Mouse (Mus musculus) erythroblast, embryonic 14.5 days (primary cell): Measurements from ENCODE around the gene Gng7. TPM values are rescaled to one million over a fixed set of nuclear protein-coding genes. Genes with fewer than 3 reads are reported as not detected.

Experiments used
- H3K27me3 ChIP-seq: 2 replicates; pipeline ENCODE4 v1.6.1; 2012; ENCODE audit warnings: inconsistent platforms; ENCODE audit not compliant: control insufficient read depth
- H3K36me3 ChIP-seq: 2 replicates; pipeline ENCODE4 v1.6.1; 2012; ENCODE audit warnings: mild to moderate bottlenecking, inconsistent platforms; ENCODE audit not compliant: control insufficient read depth
- H3K4me1 ChIP-seq: 2 replicates; pipeline ENCODE4 v1.6.1; 2012; ENCODE audit warnings: inconsistent platforms; ENCODE audit not compliant: control insufficient read depth
- H3K4me3 ChIP-seq: replicated peaks from 2 replicates; pipeline ENCODE3; 2012; ENCODE audit warnings: moderate library complexity, mild to moderate bottlenecking, inconsistent platforms
- H3K9me3 ChIP-seq: 2 replicates; pipeline ENCODE4 v1.6.1; 2012; ENCODE audit warnings: low read length, inconsistent platforms, mixed read lengths; ENCODE audit not compliant: control insufficient read depth
- GATA1 ChIP-seq: IDR thresholded peaks from 2 replicates; pipeline ENCODE4 v1.6.1; 2012; ENCODE audit warnings: low read length, inconsistent platforms, mixed read lengths
- TAL1 ChIP-seq: IDR thresholded peaks from 3 replicates; pipeline ENCODE4 v1.6.1; 2012; ENCODE audit warnings: low read length, inconsistent platforms, mixed read lengths
- polyA plus RNA-seq: library from polyadenylated mRNA; stranded (reverse); fragments of >175 nt; gene quantifications from 2 replicates; pipeline ENCODE4 v1.2.3, GENCODE M21; 2012

The Gng7 gene
- polyA plus RNA-seq, 1 experiment: not detected

DNA sequence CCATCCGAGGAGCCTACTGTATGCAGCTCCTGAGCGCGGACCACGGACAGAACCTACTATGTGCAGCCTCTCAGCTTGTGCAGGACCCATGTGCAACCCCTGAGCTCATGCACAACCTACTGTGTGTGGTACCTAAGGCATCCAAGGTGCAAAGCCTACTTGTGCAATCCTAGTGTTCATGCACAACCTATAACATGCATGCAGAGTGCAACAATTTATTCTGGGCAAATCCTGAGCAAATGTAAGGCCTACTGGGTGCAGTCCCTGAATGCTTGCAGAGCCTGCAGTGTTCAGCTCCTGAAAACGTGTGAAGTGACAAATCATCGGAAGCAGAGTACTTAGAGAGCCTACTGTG, 78.0 kb downstream of the Gng7 start:
- peaks cover 40% of the 10 kb centered on the region for H3K4me1 ChIP-seq
- no peaks in the 10 kb centered on the region for H3K36me3 ChIP-seq
- H3K4me3 ChIP-seq: no peak overlapping the region
- H3K27me3 ChIP-seq: peaks cover 96% of the 10 kb centered on the region
- TF ChIP-seq TAL1: no peak
- no peak for TF ChIP-seq GATA1
- peaks cover 3% of the 10 kb centered on the region; the same call in 1 of the 2 replicates for H3K9me3 ChIP-seq

DNA sequence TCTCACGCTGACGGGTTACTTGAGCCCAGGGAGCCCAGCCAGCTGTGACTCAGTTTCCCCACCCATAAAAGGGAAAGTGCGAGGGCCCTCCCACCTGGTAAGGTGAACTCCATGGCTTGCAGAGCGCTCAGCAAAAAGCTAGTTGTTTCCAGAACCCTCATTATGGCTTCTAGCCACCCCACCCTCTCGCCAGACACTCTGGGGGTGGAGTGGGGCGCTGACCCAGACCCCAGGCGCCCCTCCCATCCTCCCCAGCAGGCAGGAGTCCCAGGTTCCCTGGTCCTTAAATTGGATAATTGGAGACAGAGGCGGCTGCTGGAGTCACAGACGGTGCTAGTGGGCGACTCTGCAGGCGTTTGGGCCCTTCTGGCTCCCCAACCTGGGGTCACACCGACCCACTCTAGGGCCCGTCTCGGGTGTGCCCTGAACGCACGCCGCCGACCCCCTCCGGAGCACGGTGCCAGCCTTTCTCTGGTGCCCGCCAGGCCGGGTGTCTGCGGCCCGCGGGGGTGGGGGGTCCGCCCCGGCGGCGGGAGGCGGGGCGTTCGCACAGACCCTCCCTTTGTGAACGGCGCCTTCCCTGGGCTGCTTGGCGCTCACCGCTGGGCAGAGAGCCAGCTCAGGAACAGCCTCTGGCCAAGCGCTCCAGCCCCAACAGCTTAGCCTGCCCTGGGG, 78.5 kb downstream of the Gng7 start:
- peaks cover 43% of the 10 kb centered on the region for H3K4me1 ChIP-seq
- no peaks in the 10 kb centered on the region for H3K36me3 ChIP-seq
- H3K4me3 ChIP-seq: no peak overlapping the region
- no peak for TF ChIP-seq TAL1
- TF ChIP-seq GATA1: no peak
- H3K9me3 ChIP-seq: peaks cover 4% of the 10 kb centered on the region; the same call in 1 of the 2 replicates
- peaks cover 100% of the 10 kb centered on the region for H3K27me3 ChIP-seq

DNA sequence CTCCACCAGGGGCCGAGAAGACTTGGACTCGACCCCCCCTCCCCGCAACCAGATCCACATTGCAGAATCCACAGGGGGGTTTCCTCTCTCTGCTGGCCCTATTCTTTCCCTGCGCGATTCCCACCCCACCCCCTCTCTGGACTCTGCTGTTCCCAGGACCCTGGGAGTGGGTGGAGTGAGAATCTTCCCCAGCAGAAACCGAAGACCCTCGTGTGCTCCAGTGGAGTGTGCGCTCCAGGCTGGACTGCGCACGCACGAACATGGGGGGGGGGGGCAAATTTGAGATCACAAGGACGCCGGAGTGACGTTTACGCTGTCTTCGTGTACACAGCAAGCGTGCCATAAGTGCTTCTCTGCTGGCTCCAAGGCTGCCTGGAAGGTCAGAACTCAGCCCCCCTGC, 79.0 kb downstream of the Gng7 start:
- Histone ChIP-seq H3K27me3 (peaks cover 100% of the 10 kb centered on the region), H3K36me3 (no peaks in the 10 kb centered on the region), H3K4me3 (no peak overlapping the region), H3K9me3 (peaks cover 8% of the 10 kb centered on the region; the same call in 1 of the 2 replicates), H3K4me1 (peaks cover 46% of the 10 kb centered on the region)
- TF ChIP-seq TAL1 (no peak), GATA1 (no peak)

DNA sequence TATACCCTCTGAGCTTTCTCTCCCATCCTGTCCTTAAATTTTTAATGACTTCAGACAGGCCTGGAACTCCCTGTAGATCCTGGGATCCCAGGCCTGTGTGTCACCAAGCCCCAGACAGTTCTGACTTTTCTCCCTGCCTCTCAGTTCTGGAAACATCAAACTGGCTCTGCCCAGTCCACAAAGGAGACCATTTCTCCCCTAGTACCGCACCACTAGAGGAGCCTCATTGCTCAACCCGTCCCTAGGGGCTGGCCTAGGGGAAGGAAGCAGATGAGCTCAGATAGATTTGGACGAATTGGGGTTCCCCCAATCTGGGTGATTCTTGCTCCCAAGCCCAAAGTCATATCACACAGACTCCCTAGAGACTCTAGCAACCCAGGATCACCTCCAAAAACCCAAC, 79.5 kb downstream of the Gng7 start:
- Histone ChIP-seq H3K9me3 (peaks cover 10% of the 10 kb centered on the region; the same call in 1 of the 2 replicates), H3K4me3 (no peak overlapping the region), H3K36me3 (no peaks in the 10 kb centered on the region), H3K4me1 (peaks cover 46% of the 10 kb centered on the region), H3K27me3 (peaks cover 100% of the 10 kb centered on the region)
- no peak for TF ChIP-seq TAL1
- TF ChIP-seq GATA1: no peak

DNA sequence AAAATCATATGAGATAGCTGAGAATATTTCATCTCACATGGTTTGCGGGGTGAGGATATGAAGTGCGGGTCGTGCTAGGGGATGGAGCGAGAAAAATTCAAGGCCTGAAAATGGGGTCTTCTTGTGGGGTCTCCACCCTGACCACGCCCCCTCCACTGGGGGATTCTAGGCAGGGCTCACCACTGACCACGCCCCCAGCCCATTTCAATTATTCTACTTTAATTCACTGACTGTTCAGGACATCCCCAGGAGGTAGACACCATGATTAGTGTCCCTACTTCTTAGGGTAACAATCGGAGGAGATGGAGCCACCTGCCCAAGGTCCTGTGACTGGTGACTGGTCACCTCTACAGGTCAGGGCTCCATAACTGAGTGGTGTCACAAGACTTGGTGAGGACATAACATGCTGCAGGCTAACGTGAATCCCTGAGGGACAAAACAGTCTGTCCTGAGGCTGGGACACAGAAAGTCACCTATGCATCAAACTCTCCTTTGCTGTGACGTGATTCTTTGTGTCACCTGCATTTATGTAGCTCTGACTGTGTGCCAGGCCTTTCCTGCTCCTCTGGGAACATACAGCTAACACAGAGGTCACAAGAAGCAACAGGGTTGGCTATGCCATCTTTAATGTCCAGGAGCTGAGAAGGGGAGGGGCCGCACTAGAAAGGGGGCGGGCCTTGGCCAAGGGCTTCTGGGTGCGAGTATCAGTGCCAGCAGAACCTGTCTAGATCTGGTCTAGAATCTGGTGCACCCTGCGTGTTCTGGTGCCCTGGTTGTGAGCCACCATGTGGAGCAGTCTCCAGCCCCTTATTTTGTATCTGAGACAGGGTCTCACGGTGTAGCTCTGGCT, 80.4 kb downstream of the Gng7 start:
- peaks cover 100% of the 10 kb centered on the region for H3K27me3 ChIP-seq
- no peak overlapping the region for H3K4me3 ChIP-seq
- peaks cover 12% of the 10 kb centered on the region; the same call in 1 of the 2 replicates for H3K9me3 ChIP-seq
- peaks cover 45% of the 10 kb centered on the region for H3K4me1 ChIP-seq
- TF ChIP-seq GATA1 (no peak), TAL1 (no peak)
- H3K36me3 ChIP-seq: no peaks in the 10 kb centered on the region

DNA sequence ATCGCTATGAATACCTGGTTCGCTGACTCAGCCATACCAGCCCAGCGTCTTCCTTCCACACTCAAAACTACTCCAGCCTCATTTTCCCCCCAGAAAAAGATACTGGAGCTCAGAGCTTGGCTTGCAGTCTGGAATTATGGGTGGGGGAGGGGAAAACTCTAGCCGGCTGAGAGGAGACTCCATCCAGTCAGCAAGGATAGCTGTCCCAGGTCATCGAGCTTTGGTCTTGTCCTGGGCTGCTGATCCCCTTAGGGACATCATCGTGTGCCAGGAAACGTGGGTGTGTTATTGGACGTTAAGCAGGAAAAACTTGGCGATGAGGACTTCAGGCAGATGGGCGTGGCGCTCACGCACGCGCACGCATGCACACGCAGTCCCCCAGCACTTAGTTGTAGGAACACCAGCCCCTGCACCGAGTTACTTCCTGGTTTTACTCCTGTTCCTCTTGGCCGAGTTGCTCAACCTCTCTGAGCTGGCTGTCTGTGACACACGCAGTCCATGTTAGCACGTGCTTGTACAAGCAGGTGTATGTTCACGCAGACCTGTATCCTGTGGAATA, 81.2 kb downstream of the Gng7 start:
- Histone ChIP-seq H3K4me1 (peaks cover 50% of the 10 kb centered on the region), H3K27me3 (peaks cover 100% of the 10 kb centered on the region), H3K36me3 (no peaks in the 10 kb centered on the region), H3K4me3 (no peak overlapping the region), H3K9me3 (peaks cover 12% of the 10 kb centered on the region; the same call in 1 of the 2 replicates)
- no peak for TF ChIP-seq GATA1
- TF ChIP-seq TAL1: no peak

DNA sequence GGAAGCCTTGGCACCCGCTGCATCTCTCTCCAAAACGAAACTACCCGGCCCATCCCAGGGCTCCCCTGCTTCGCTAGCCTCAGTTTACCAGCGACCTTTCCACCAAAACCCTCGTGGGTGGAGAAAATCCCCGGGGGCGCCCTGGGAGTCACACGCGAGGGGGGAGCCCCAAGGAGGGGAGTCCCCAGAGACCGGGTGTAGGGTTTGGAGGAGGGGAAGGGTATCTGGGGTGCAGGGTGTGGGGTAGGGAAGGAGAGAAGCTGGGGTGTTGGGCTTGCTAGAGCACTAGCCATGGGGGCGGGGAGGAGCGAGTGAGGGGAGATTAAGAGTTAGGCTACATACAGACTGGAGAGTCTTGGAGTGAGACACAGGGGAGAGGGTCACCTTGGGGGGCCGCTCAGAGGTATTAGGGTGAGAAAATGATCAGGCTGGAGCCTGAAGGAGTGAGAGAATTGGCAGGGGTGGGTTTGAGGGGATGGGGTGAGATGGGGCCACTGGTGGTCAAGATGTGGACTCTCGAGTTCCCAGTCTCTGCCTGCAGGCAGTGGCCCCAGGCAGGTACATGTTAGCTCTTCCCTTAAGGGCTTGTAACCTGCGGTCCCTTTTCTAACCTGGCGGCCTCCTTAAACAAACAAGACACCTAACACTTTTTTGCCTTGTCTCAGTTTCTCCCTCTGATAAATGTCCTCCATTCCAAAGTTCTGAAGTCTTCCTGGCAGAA, 81.9 kb downstream of the Gng7 start:
- H3K4me3 ChIP-seq: no peak overlapping the region
- H3K4me1 ChIP-seq: peaks cover 50% of the 10 kb centered on the region
- peaks cover 94% of the 10 kb centered on the region for H3K27me3 ChIP-seq
- TF ChIP-seq GATA1 (no peak), TAL1 (no peak)
- peaks cover 12% of the 10 kb centered on the region; the same call in 1 of the 2 replicates for H3K9me3 ChIP-seq
- H3K36me3 ChIP-seq: no peaks in the 10 kb centered on the region

DNA sequence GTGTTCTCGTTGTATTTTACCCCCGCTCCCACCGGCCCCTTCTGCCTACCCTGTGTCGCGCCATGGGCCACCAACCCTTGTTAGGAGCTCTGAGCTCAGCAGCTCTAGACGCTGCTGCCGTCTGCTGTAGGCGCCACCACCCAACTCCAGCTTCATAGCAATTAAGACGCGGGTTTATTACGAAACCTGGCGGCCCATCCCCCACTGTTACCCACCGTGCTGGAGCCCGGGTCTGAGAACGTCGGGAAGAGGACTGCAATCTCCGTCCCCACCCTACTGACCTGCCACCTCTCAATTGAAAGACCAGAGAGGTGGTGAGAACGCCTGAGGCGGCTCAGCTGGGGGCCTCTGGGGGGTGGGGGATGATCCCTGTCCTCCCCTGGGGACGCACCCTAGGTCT, 82.5 kb downstream of the Gng7 start:
- H3K9me3 ChIP-seq: peaks cover 12% of the 10 kb centered on the region; the same call in 1 of the 2 replicates
- H3K27me3 ChIP-seq: peaks cover 87% of the 10 kb centered on the region
- H3K36me3 ChIP-seq: no peaks in the 10 kb centered on the region
- peaks cover 47% of the 10 kb centered on the region for H3K4me1 ChIP-seq
- TF ChIP-seq TAL1 (no peak), GATA1 (no peak)
- H3K4me3 ChIP-seq: no peak overlapping the region
